Mouse (Mus musculus) embryonic facial prominence, embryonic 14.5 days (tissue): Measurements from ENCODE around the gene Six5. TPM values are rescaled to one million over a fixed set of nuclear protein-coding genes. Genes with fewer than 3 reads are reported as not detected.

ENCODE experiments used
- ATAC-seq: fragments of 200-750 bp; cut with Nextera tagmentation; 2 replicates; pipeline ENCODE4 v1.8.0; 2017; ENCODE audit warnings: low read depth, moderate number of reproducible peaks, moderate TSS enrichment
- DNase-seq: peaks from one replicate; pipeline ENCODE4 v3.0.0-alpha.2; 2015; ENCODE audit warnings: low spot score
- H3K27ac ChIP-seq: fragments of 300-500 bp; sonication (generic); replicated peaks from 2 replicates; pipeline ENCODE4 v1.5.1; 2014; ENCODE audit warnings: low read depth, mild to moderate bottlenecking, low read length, moderate library complexity
- H3K27me3 ChIP-seq: fragments of 300-500 bp; sonication (generic); replicated peaks from 2 replicates; pipeline ENCODE4 v1.6.1; 2014; ENCODE audit warnings: low read length; ENCODE audit not compliant: control insufficient read depth, insufficient read depth
- H3K36me3 ChIP-seq: fragments of 300-500 bp; sonication (generic); 2 replicates; pipeline ENCODE4 v1.6.1; 2014; ENCODE audit warnings: low read length, mixed read lengths; ENCODE audit not compliant: control insufficient read depth, insufficient read depth
- H3K4me1 ChIP-seq: fragments of 300-500 bp; sonication (generic); 2 replicates; pipeline ENCODE4 v1.6.1; 2014; ENCODE audit warnings: antibody characterized with exemption, low read length; ENCODE audit not compliant: control insufficient read depth, insufficient read depth
- H3K4me2 ChIP-seq: fragments of 300-500 bp; sonication (generic); 2 replicates; pipeline ENCODE4 v1.6.1; 2014; ENCODE audit warnings: low read depth, mild to moderate bottlenecking, low read length, moderate library complexity, mixed read lengths
- H3K4me3 ChIP-seq: fragments of 300-500 bp; sonication (generic); 2 replicates; pipeline ENCODE4 v1.5.1; 2014; ENCODE audit warnings: low read depth, mild to moderate bottlenecking, low read length
- H3K9ac ChIP-seq: fragments of 300-500 bp; sonication (generic); 2 replicates; pipeline ENCODE4 v1.6.1; 2014; ENCODE audit warnings: low read depth, mild to moderate bottlenecking, low read length, moderate library complexity, mixed read lengths
- H3K9me3 ChIP-seq: fragments of 300-500 bp; sonication (generic); 2 replicates; pipeline ENCODE4 v1.6.1; 2016; ENCODE audit warnings: low read length; ENCODE audit not compliant: control insufficient read depth
- WGBS: fragments of 180-500 bp; shearing (Covaris S2); extraction: QIAGEN DNeasy Blood & Tissue Kit; methylation state at CpG from one replicate; pipeline ENCODE4 v1.1.7; 2014; 5-methylcytosine and 5-hydroxymethylcytosine counted together
- polyA plus RNA-seq: library from polyadenylated mRNA; unstranded; fragments of >200 nt; fragmentation: Nextera tagmentation; extraction: Ambion mirVana; gene quantifications from 2 replicates; pipeline ENCODE4 v1.2.1, GENCODE M21; 2014

Six5 gene
- polyA plus RNA-seq, 1 experiment from 2014 or later = 13.4 TPM

DNA sequence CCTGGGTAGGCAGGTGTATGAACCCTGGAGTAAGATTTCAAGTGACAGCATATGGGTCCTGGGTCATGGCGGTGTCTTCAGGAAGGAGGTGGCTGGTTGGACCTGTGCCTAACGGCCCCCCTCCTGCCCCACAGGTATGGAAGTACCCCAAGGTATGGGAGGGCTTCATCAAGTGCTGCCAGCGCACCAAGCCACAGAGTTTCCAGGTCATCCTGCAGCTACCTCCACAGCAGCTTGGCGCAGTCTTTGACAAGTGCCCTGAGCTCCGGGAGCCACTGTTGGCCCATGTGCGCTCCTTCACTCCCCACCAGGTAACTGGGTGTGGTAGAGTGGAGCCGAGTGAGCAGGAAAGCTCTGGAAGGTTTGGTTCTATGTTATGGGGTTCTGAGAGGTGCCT lies 41.3 kb upstream of the Six5 start:
- DNase-seq = no peak
- ATAC-seq = no peak
- Histone ChIP-seq H3K36me3 (peaks cover 59% of the 10 kb centered on the region), H3K9me3 (no peaks in the 10 kb centered on the region), H3K4me2 (no peak overlapping the region), H3K4me1 (no peaks in the 10 kb centered on the region), H3K9ac (no peak overlapping the region), H3K27me3 (no peaks in the 10 kb centered on the region), H3K4me3 (no peak overlapping the region), H3K27ac (no peak overlapping the region)
- 91% methylated on average over 7 of the region's 7 CpGs for WGBS

DNA sequence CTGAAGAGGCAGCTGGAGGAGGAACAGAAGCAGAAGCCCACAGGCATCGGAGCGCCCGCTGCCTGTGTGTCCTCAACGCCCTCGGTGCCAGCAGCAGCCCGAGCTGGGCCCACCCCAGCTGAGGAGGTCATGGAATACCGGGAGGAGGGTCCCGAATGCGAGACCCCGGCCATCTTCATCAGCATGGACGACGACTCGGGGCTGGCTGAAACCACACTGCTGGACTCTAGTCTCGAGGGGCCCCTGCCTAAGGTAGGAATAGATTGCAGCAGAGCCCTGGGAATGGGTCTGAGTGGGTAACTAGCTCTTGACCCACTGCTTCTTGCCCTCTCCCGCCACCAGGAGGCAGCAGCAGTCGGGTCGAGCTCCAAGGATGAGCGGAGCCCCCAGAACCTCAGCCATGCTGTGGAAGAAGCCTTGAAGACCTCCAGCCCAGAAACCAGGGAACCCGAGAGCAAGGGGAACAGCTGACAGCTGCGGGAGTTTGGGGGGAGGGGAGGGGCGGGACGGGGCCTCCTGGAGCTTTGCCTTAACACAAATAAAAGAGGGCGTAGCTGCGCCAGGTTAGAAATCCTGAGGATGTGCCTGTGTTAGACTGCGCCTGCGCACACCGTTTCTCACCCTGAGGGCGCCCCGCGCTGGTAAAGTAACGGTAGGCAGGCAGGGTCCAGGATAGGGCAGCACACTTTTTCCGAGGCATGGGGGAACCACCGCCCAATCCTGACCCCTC lies 40.2 kb upstream of the Six5 start, which contains the start of gene Rsph6a:
Gene Rsph6a (plus strand): TSS at position 644 of the 730 bp plus-strand sequence.
- DNase-seq = peak; percentile 70
- peak; percentile 73 for ATAC-seq
- no peak within 1 kb of the TSS; the same call in 1 of the 2 replicates for H3K27ac ChIP-seq
- H3K4me1 ChIP-seq = no peaks in the 10 kb centered on the region
- H3K9ac ChIP-seq = peak within 1 kb of the TSS; percentile 34; the same call in 1 of the 2 replicates
- H3K27me3 ChIP-seq = no peaks in the 10 kb centered on the region
- peak within 1 kb of the TSS; percentile 40 for H3K4me2 ChIP-seq
- H3K36me3 ChIP-seq = peaks cover 48% of the 10 kb centered on the region
- H3K4me3 ChIP-seq = no peak within 1 kb of the TSS
- WGBS = 27% methylated on average over 24 of the region's 33 CpGs
- H3K9me3 ChIP-seq = no peaks in the 10 kb centered on the region

DNA sequence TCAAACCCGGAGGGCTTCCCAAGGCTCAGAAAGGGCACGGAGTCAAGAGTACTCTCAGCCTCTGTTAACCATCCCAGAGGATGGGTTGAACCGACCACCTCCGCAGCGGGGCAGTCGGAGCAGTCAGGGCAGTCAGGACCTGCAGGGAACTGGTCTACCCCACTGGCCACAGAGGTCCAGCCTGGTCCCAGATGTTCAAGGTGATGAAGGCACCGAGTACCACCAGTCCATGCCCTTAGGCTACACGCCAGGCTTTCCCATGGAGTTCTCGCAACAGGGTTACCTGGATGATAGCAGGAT lies 39.7 kb upstream of the Six5 start:
- Histone ChIP-seq H3K4me3 (no peak overlapping the region), H3K4me2 (peak overlapping the region; percentile 40), H3K9ac (0 out of 2 replicates have a peak overlapping the region, but pooled peaks have one; percentile 34), H3K36me3 (peaks cover 43% of the 10 kb centered on the region), H3K4me1 (no peaks in the 10 kb centered on the region), H3K27me3 (no peaks in the 10 kb centered on the region), H3K27ac (no peak overlapping the region), H3K9me3 (no peaks in the 10 kb centered on the region)
- ATAC-seq = peak; percentile 15
- DNase-seq = no peak
- 73% methylated on average over 6 of the region's 9 CpGs for WGBS

DNA sequence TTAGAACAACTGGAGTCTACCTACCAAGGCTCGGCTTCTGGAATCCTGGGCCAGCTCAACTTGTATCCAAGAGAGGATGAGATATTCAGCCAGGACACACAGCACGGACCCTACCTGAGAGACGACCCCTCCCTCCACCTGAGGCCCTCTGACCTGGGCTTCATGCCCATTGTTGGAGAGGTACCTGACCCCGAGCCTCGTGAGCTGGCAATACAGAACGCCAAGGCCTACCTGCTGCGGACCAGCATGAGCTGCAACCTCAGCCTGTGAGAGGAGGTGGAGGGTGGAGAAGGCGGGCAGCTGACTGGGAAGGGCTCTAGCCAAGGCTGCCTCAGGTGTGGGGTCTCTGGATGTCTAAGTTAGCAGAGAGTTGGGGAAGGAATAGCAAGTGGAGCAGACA lies 39.3 kb upstream of the Six5 start:
- Histone ChIP-seq H3K4me2 (no peak overlapping the region), H3K27ac (no peak overlapping the region), H3K27me3 (no peaks in the 10 kb centered on the region), H3K9ac (no peak overlapping the region), H3K9me3 (no peaks in the 10 kb centered on the region), H3K4me3 (no peak overlapping the region), H3K36me3 (peaks cover 39% of the 10 kb centered on the region), H3K4me1 (no peaks in the 10 kb centered on the region)
- no peak for ATAC-seq
- no peak for DNase-seq
- 96% methylated on average over 8 of the region's 8 CpGs for WGBS

DNA sequence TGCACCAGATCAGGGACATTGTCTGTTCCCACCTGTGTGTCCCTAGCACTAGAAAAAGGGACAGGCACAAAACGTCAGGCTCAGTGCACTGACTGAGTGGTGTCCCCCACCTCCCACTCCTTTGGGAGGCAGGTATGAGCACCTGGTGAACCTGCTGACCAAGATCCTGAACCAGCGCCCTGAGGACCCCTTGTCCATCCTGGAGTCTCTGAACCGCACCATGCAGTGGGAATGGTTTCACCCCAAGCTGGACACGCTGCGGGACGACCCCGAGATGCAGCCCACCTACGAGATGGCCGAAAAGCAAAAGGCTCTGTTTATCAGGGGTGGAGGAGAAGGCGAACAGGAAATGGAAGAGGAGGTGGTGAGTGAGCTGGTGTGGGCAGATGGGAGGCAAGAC lies 37.0 kb upstream of the Six5 start:
- DNase-seq (no peak), ATAC-seq (no peak)
- no peak overlapping the region for H3K27ac ChIP-seq
- no peaks in the 10 kb centered on the region for H3K27me3 ChIP-seq
- H3K4me1 ChIP-seq = no peaks in the 10 kb centered on the region
- H3K9ac ChIP-seq = no peak overlapping the region
- no peaks in the 10 kb centered on the region for H3K9me3 ChIP-seq
- H3K4me2 ChIP-seq = no peak overlapping the region
- peaks cover 16% of the 10 kb centered on the region for H3K36me3 ChIP-seq
- WGBS = 87% methylated on average over 10 of the region's 10 CpGs
- H3K4me3 ChIP-seq = no peak overlapping the region

DNA sequence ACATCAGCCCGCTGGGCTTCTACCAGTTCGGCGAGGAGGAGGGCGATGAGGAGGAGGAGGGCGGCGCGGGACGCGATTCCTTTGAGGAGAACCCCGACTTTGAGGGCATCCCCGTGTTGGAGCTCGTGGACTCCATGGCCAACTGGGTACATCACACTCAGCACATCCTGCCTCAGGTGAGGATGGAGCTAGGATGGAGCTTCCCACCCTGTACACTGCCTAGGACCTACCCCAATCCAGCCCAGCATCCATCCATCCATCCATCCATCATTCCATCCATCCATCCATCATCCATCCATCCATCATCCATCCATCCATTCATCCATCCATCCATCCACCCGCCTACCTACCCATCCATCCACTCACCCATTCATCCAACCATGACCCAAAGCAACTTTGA lies 28.5 kb upstream of the Six5 start:
- no peak overlapping the region for H3K9ac ChIP-seq
- peak overlapping the region; percentile 29 for H3K4me2 ChIP-seq

DNA sequence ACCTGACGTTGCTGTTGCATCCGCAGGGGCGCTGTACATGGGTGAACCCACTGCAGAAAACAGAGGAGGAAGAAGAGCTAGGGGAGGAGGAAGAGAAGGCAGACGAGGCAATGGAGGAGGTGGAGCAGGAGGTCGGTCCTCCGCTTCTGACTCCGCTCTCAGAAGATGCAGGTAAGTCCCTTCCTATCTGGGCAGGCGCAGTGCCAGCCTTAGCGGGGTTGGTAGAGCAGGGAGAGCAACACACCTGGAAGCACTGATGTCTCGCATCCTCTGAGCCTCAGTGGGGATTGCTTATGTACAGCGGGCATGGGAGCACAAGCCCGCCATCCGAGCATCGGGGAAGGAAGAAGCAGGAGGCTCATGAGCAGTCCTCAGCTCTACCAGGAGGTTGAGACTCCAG lies 27.3 kb upstream of the Six5 start:
- 49% methylated on average over 14 of the region's 14 CpGs for WGBS
- no peak for DNase-seq
- no peaks in the 10 kb centered on the region for H3K4me1 ChIP-seq
- no peaks in the 10 kb centered on the region for H3K36me3 ChIP-seq
- ATAC-seq = no peak
- H3K4me3 ChIP-seq = no peak overlapping the region
- no peak overlapping the region for H3K27ac ChIP-seq
- 0 out of 2 replicates have a peak, but pooled peaks cover 4% of the 10 kb centered on the region for H3K9me3 ChIP-seq
- H3K4me2 ChIP-seq = no peak overlapping the region
- H3K9ac ChIP-seq = no peak overlapping the region
- peaks cover 29% of the 10 kb centered on the region for H3K27me3 ChIP-seq

More for the DNA sequence above, 28.5 kb upstream of the Six5 start:
- Histone ChIP-seq H3K27me3 (peaks cover 29% of the 10 kb centered on the region), H3K27ac (no peak overlapping the region), H3K9me3 (0 out of 2 replicates have a peak, but pooled peaks cover 4% of the 10 kb centered on the region), H3K4me3 (peak overlapping the region; percentile 19), H3K4me1 (no peaks in the 10 kb centered on the region), H3K36me3 (no peaks in the 10 kb centered on the region)
- WGBS = 53% methylated on average over 12 of the region's 13 CpGs
- ATAC-seq (no peak), DNase-seq (no peak)

DNA sequence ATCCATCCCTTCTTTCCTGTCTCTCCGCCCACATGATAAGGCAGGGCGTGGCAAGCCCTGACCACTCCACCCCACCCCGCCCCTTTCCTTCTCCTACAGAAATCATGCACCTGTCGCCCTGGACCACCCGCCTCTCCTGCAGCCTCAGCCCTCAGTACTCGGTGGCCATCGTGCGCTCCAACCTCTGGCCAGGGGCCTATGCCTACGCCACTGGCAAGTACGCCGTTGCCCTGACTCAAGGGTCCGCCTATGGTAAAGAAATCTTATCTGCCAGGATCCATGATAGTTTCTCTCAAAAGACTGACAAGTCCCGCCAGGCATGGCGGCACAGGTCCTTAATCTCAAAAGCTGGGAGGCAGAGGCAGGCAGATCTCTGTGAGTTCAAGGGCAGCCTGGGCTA lies 26.5 kb upstream of the Six5 start:
- Histone ChIP-seq H3K27ac (no peak overlapping the region), H3K4me2 (no peak overlapping the region), H3K9me3 (0 out of 2 replicates have a peak, but pooled peaks cover 4% of the 10 kb centered on the region), H3K27me3 (peaks cover 29% of the 10 kb centered on the region), H3K36me3 (no peaks in the 10 kb centered on the region), H3K4me3 (no peak overlapping the region), H3K4me1 (no peaks in the 10 kb centered on the region), H3K9ac (no peak overlapping the region)
- 71% methylated on average over 12 of the region's 14 CpGs for WGBS
- ATAC-seq (no peak), DNase-seq (no peak)

DNA sequence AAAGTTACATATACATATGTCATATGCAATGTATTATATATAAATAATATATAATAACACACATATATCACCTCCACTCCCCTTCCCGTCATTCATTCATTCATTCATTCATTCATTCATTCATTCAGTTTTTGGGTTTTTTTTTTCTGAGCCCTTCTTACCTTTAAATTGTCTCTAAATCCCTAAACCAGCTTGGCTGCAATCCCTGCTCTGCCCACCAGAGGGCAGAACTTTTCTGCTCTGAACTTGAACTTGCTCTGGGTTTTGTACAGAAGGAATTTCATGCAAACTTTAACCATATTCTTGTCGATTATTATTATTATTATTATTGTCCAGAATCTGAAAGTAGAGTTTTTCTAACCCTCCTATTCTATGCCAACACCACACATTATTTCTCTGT lies 25.7 kb upstream of the Six5 start:
- Histone ChIP-seq H3K27me3 (peaks cover 29% of the 10 kb centered on the region), H3K9ac (no peak overlapping the region), H3K4me3 (no peak overlapping the region), H3K4me2 (no peak overlapping the region), H3K36me3 (no peaks in the 10 kb centered on the region), H3K4me1 (no peaks in the 10 kb centered on the region), H3K27ac (no peak overlapping the region), H3K9me3 (0 out of 2 replicates have a peak, but pooled peaks cover 4% of the 10 kb centered on the region)
- peak; percentile 63 for DNase-seq
- 7% methylated on average over 2 of the region's 2 CpGs for WGBS
- no peak for ATAC-seq
